7 mouse cellular contexts compared by ENCODE assay signal in the genomic region with DNA sequence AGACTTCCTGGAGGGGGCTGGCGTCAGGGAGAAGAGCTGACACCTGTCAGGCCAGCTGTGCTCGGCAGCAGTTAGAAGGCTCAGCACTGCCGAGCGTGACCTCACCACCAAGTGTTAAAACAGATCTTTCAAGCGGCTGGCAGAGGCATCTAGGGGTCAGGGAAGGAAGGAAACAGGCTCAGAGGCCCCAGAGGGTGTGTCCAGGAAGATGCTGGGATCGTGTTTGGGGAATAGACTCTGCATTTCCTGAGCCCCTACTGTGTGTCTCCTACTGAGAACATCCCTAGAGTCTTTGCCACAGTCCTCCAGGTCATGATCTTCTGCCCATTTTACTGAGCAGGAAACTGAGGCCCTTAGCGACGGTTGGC. TPM values are rescaled to one million over a fixed set of nuclear protein-coding genes. Genes with fewer than 3 reads are reported as not detected.
A peak's percentile ranks its signal among the peaks of the same experiment; 100 is the strongest.
DNase-seq lines count a peak whose midpoint lies in the region; ATAC-seq and TF ChIP-seq lines count a peak whose summit lies in the region.

No protein-coding gene starts in this region.

- DNase-seq in MN1 (ENCODE audit: low spot score): peak; percentile 72
- DNase-seq in liver, embryonic 11.5 days (ENCODE audit: low spot score): no peak
- DNase-seq in thymus, postnatal 0 days (ENCODE audit: low spot score): peak; percentile 84
- DNase-seq in ovary, postnatal 36 days (ENCODE audit: low spot score): no peak
- DNase-seq in gastrocnemius, postnatal 10 days: no peak

- no peak overlapping the region for H3K9ac ChIP-seq in heart, embryonic 15.5 days
- peak overlapping the region; percentile 61 for H3K9ac ChIP-seq in liver, embryonic 11.5 days (ENCODE audit: low read depth, low read length)

- 38% methylated on average over 8 of the region's 8 CpGs for WGBS in heart, embryonic 15.5 days
- 32% methylated on average over 8 of the region's 8 CpGs for WGBS in liver, embryonic 11.5 days

- no peaks in the 10 kb centered on the region for H3K9me3 ChIP-seq in E14TG2a.4 (ENCODE audit: low read length)
- no peaks in the 10 kb centered on the region for H3K9me3 ChIP-seq in heart, embryonic 15.5 days (replicated peaks)
- H3K9me3 ChIP-seq in liver, embryonic 11.5 days (ENCODE audit: control insufficient read depth, low read length): no peaks in the 10 kb centered on the region

- H3K27me3 ChIP-seq in E14TG2a.4 (ENCODE audit: insufficient read depth, low read length): no peaks in the 10 kb centered on the region; the same call in 1 of the 2 replicates
- H3K27me3 ChIP-seq in heart, embryonic 15.5 days: no peaks in the 10 kb centered on the region
- H3K27me3 ChIP-seq in liver, embryonic 11.5 days (replicated peaks; ENCODE audit: control insufficient read depth, insufficient read depth, low read length): no peaks in the 10 kb centered on the region

- H3K4me1 ChIP-seq in E14TG2a.4 (replicated peaks; ENCODE audit: low read depth, low read length): peaks cover 87% of the 10 kb centered on the region
- H3K4me1 ChIP-seq in heart, embryonic 15.5 days (replicated peaks): peaks cover 75% of the 10 kb centered on the region
- H3K4me1 ChIP-seq in liver, embryonic 11.5 days (replicated peaks; ENCODE audit: control insufficient read depth, insufficient read depth, low read length): peaks cover 83% of the 10 kb centered on the region

- 0 out of 2 replicates have a peak overlapping the region, but pooled peaks have one; percentile 19 for H3K4me2 ChIP-seq in heart, embryonic 15.5 days
- peak overlapping the region; percentile 87 for H3K4me2 ChIP-seq in liver, embryonic 11.5 days

- TF ChIP-seq CTCF in E14TG2a.4 (conservative IDR thresholded peaks at IDR 0.05; ENCODE audit: low read length): no peak

- H3K27ac ChIP-seq in heart, embryonic 15.5 days: peak overlapping the region; percentile 51
- peak overlapping the region; percentile 94 for H3K27ac ChIP-seq in liver, embryonic 11.5 days (ENCODE audit: low read depth, low read length)

- ATAC-seq in heart, embryonic 15.5 days (replicated peaks; ENCODE audit: insufficient number of reproducible peaks, insufficient read depth, low FRiP score, low read depth): no peak
- no peak for ATAC-seq in liver, embryonic 11.5 days (replicated peaks; ENCODE audit: low FRiP score)

- peak overlapping the region; percentile 91 for H3K4me3 ChIP-seq in E14TG2a.4 (replicated peaks; ENCODE audit: low read length)
- no peak overlapping the region for H3K4me3 ChIP-seq in heart, embryonic 15.5 days
- peak overlapping the region; percentile 36 for H3K4me3 ChIP-seq in liver, embryonic 11.5 days (ENCODE audit: low read depth, low read length)

- peaks cover 17% of the 10 kb centered on the region for H3K36me3 ChIP-seq in E14TG2a.4 (ENCODE audit: insufficient read depth, low read length)
- H3K36me3 ChIP-seq in heart, embryonic 15.5 days: no peaks in the 10 kb centered on the region
- no peaks in the 10 kb centered on the region; the same call in 1 of the 2 replicates for H3K36me3 ChIP-seq in liver, embryonic 11.5 days (ENCODE audit: control insufficient read depth, insufficient read depth, low read length)

RNA-seq across cellular contexts. Expression of a gene that starts 5.0 kb away (rescaled TPM):
- 7.8 and 9.6 TPM in 2 replicates for polyA plus RNA-seq in heart, embryonic 15.5 days (2015; fragmentation: Nextera tagmentation; extraction: Ambion mirVana)
- 9.0 and 9.2 TPM in 2 replicates for polyA plus RNA-seq in liver, embryonic 11.5 days (2014; fragmentation: Nextera tagmentation; extraction: Ambion mirVana)
- 58.9 and 64.1 TPM in 2 replicates for polyA plus RNA-seq in thymus, postnatal 0 days (2015; fragmentation: Nextera tagmentation; extraction: Ambion mirVana)
- total RNA-seq in gastrocnemius, postnatal 10 days (2021): 10 to 100 TPM in 1 of 2 experiments, 1 to 10 TPM in 1; 6.9 to 11.0 TPM

RNA-seq across cellular contexts. Expression of a gene that starts 28.9 kb away (rescaled TPM):
- polyA plus RNA-seq in heart, embryonic 15.5 days (2015; fragmentation: Nextera tagmentation; extraction: Ambion mirVana): 2.6 and 4.8 TPM in 2 replicates
- 1.8 and 2.9 TPM in 2 replicates for polyA plus RNA-seq in liver, embryonic 11.5 days (2014; fragmentation: Nextera tagmentation; extraction: Ambion mirVana)
- 1.3 and 2.1 TPM in 2 replicates for polyA plus RNA-seq in thymus, postnatal 0 days (2015; fragmentation: Nextera tagmentation; extraction: Ambion mirVana)
- 10 to 100 TPM in 1 of 2 experiments, 1 to 10 TPM in 1; 7.2 to 10.1 TPM for total RNA-seq in gastrocnemius, postnatal 10 days (2021)

RNA-seq across cellular contexts. Expression of a gene that starts 33.9 kb away (rescaled TPM):
- polyA plus RNA-seq in heart, embryonic 15.5 days (2015; fragmentation: Nextera tagmentation; extraction: Ambion mirVana): 261 and 294 TPM in 2 replicates
- polyA plus RNA-seq in liver, embryonic 11.5 days (2014; fragmentation: Nextera tagmentation; extraction: Ambion mirVana): 191 and 200 TPM in 2 replicates
- polyA plus RNA-seq in thymus, postnatal 0 days (2015; fragmentation: Nextera tagmentation; extraction: Ambion mirVana): 262 and 327 TPM in 2 replicates
- 10 to 100 TPM; 33.3 to 48.8 TPM for total RNA-seq in gastrocnemius, postnatal 10 days (2021)

Comparison
In these comparisons a context has a peak if more than half of its experiments do, and no peak if none do; other contexts are left out.
1. DNase-seq: peak in MN1 (single experiment) and thymus, postnatal 0 days (single experiment); none in liver, embryonic 11.5 days (single experiment), ovary, postnatal 36 days (single experiment) and gastrocnemius, postnatal 10 days (single experiment).